In genomic region chr14:119098851-119099569, GRCm38 (mm10) we compare ENCODE assay signal across 8 mouse cellular contexts. TPM values are rescaled to one million over a fixed set of nuclear protein-coding genes. Genes with fewer than 3 reads are reported as not detected.
A peak's percentile ranks its signal among the peaks of the same experiment; 100 is the strongest.
DNase-seq lines count a peak whose midpoint lies in the region; ATAC-seq and TF ChIP-seq lines count a peak whose summit lies in the region.

TSS of gene Uggt2 (minus strand) at chr14:119099430.

- H3K36me3 ChIP-seq in heart, embryonic 10.5 days, result peaks cover 5% of the 10 kb centered on the region; the same call in 1 of the 2 replicates
- peaks cover 7% of the 10 kb centered on the region for H3K36me3 ChIP-seq in kidney, embryonic 15.5 days
- peaks cover 9% of the 10 kb centered on the region for H3K36me3 ChIP-seq in limb, embryonic 13.5 days
- peaks cover 6% of the 10 kb centered on the region; the same call in 1 of the 2 replicates for H3K36me3 ChIP-seq in midbrain, embryonic 13.5 days
- H3K36me3 ChIP-seq in stomach, embryonic 15.5 days, result no peaks in the 10 kb centered on the region

- no peak for TF ChIP-seq POLR2A in bone marrow, adult 2 months (IDR thresholded peaks at IDR 0.05; ENCODE audit: borderline replicate concordance, control insufficient read depth, low read depth, low read length)
- peak; percentile 90 for TF ChIP-seq POLR2A in embryonic fibroblast, embryonic 13.5 days (IDR thresholded peaks at IDR 0.05; ENCODE audit: low read depth, low read length)

- no peaks in the 10 kb centered on the region for H3K27me3 ChIP-seq in heart, embryonic 10.5 days (ENCODE audit: insufficient read depth, poor library complexity, severe bottlenecking)
- no peaks in the 10 kb centered on the region for H3K27me3 ChIP-seq in kidney, embryonic 15.5 days
- H3K27me3 ChIP-seq in limb, embryonic 13.5 days, result no peaks in the 10 kb centered on the region
- no peaks in the 10 kb centered on the region for H3K27me3 ChIP-seq in midbrain, embryonic 13.5 days
- H3K27me3 ChIP-seq in stomach, embryonic 15.5 days (replicated peaks), result no peaks in the 10 kb centered on the region

- no peak for TF ChIP-seq CTCF in bone marrow, adult 2 months (IDR thresholded peaks at IDR 0.05; ENCODE audit: control insufficient read depth, insufficient read depth, low read length)
- TF ChIP-seq CTCF in embryonic fibroblast, embryonic 13.5 days (IDR thresholded peaks at IDR 0.05; ENCODE audit: borderline replicate concordance, insufficient read depth, low read length), result peak; percentile 86

- peak; percentile 85 for DNase-seq in 3134 (ENCODE audit: extremely low read depth, insufficient read length, low spot score)
- DNase-seq in heart, embryonic 10.5 days (ENCODE audit: low spot score), result peak; percentile 91

- H3K4me1 ChIP-seq in bone marrow, adult 2 months (ENCODE audit: control insufficient read depth, insufficient read depth, low read length), result no peaks in the 10 kb centered on the region
- H3K4me1 ChIP-seq in embryonic fibroblast, embryonic 13.5 days (ENCODE audit: control insufficient read depth, insufficient read depth, low read length), result no peaks in the 10 kb centered on the region
- peaks cover 10% of the 10 kb centered on the region; the same call in 1 of the 2 replicates for H3K4me1 ChIP-seq in heart, embryonic 10.5 days
- peaks cover 14% of the 10 kb centered on the region for H3K4me1 ChIP-seq in kidney, embryonic 15.5 days
- peaks cover 17% of the 10 kb centered on the region for H3K4me1 ChIP-seq in limb, embryonic 13.5 days
- peaks cover 23% of the 10 kb centered on the region for H3K4me1 ChIP-seq in midbrain, embryonic 13.5 days (replicated peaks)
- H3K4me1 ChIP-seq in stomach, embryonic 15.5 days, result peaks cover 3% of the 10 kb centered on the region; the same call in 1 of the 2 replicates

- H3K4me2 ChIP-seq in kidney, embryonic 15.5 days, result peak within 1 kb of the TSS; percentile 92
- H3K4me2 ChIP-seq in limb, embryonic 13.5 days (replicated peaks), result peak within 1 kb of the TSS; percentile 81
- peak within 1 kb of the TSS; percentile 66 for H3K4me2 ChIP-seq in midbrain, embryonic 13.5 days (replicated peaks)
- peak within 1 kb of the TSS; percentile 95 for H3K4me2 ChIP-seq in stomach, embryonic 15.5 days

- no peaks in the 10 kb centered on the region for H3K9me3 ChIP-seq in heart, embryonic 10.5 days
- H3K9me3 ChIP-seq in kidney, embryonic 15.5 days (replicated peaks), result no peaks in the 10 kb centered on the region
- no peaks in the 10 kb centered on the region for H3K9me3 ChIP-seq in limb, embryonic 13.5 days
- H3K9me3 ChIP-seq in midbrain, embryonic 13.5 days, result no peaks in the 10 kb centered on the region
- H3K9me3 ChIP-seq in stomach, embryonic 15.5 days, result no peaks in the 10 kb centered on the region

- no peak within 1 kb of the TSS; the same call in 1 of the 2 replicates for H3K27ac ChIP-seq in bone marrow, adult 2 months (ENCODE audit: control insufficient read depth, insufficient read depth, low read depth, low read length, poor library complexity)
- no peak within 1 kb of the TSS for H3K27ac ChIP-seq in embryonic fibroblast, embryonic 13.5 days (ENCODE audit: insufficient read depth, low read length)
- H3K27ac ChIP-seq in heart, embryonic 10.5 days, result peak within 1 kb of the TSS; percentile 93
- peak within 1 kb of the TSS; percentile 85 for H3K27ac ChIP-seq in kidney, embryonic 15.5 days
- H3K27ac ChIP-seq in limb, embryonic 13.5 days, result peak within 1 kb of the TSS; percentile 88
- peak within 1 kb of the TSS; percentile 87 for H3K27ac ChIP-seq in midbrain, embryonic 13.5 days
- H3K27ac ChIP-seq in stomach, embryonic 15.5 days, result peak within 1 kb of the TSS; percentile 46

- 3% methylated on average over 72 of the region's 72 CpGs for WGBS in bone marrow, adult 2 months
- WGBS in heart, embryonic 10.5 days, result under 1% methylated on average over 72 of the region's 72 CpGs
- under 1% methylated on average over 68 of the region's 72 CpGs for WGBS in kidney, embryonic 15.5 days
- under 1% methylated on average over 72 of the region's 72 CpGs for WGBS in limb, embryonic 13.5 days
- WGBS in midbrain, embryonic 13.5 days, result under 1% methylated on average over 69 of the region's 72 CpGs
- under 1% methylated on average over 72 of the region's 72 CpGs for WGBS in stomach, embryonic 15.5 days

- ATAC-seq in kidney, embryonic 15.5 days (replicated peaks; ENCODE audit: low FRiP score), result peak; percentile 96
- peak; percentile 95 for ATAC-seq in limb, embryonic 13.5 days (ENCODE audit: low FRiP score, low read depth)
- peak; percentile 97 for ATAC-seq in midbrain, embryonic 13.5 days
- ATAC-seq in stomach, embryonic 15.5 days (ENCODE audit: insufficient read depth, low FRiP score, low read depth), result peak; percentile 88

- peak within 1 kb of the TSS; percentile 30 for H3K4me3 ChIP-seq in bone marrow, adult 2 months (replicated peaks; ENCODE audit: control insufficient read depth, low read depth, low read length)
- H3K4me3 ChIP-seq in embryonic fibroblast, embryonic 13.5 days (ENCODE audit: insufficient read depth, low read length), result peak within 1 kb of the TSS; percentile 62
- peak within 1 kb of the TSS; percentile 95 for H3K4me3 ChIP-seq in heart, embryonic 10.5 days
- peak within 1 kb of the TSS; percentile 89 for H3K4me3 ChIP-seq in kidney, embryonic 15.5 days (replicated peaks)
- peak within 1 kb of the TSS; percentile 86 for H3K4me3 ChIP-seq in limb, embryonic 13.5 days
- peak within 1 kb of the TSS; percentile 75 for H3K4me3 ChIP-seq in midbrain, embryonic 13.5 days (replicated peaks)
- H3K4me3 ChIP-seq in stomach, embryonic 15.5 days (replicated peaks), result peak within 1 kb of the TSS; percentile 79

- peak within 1 kb of the TSS; percentile 81 for H3K9ac ChIP-seq in kidney, embryonic 15.5 days
- peak within 1 kb of the TSS; percentile 91 for H3K9ac ChIP-seq in limb, embryonic 13.5 days
- H3K9ac ChIP-seq in midbrain, embryonic 13.5 days (replicated peaks), result peak within 1 kb of the TSS; percentile 95
- peak within 1 kb of the TSS; percentile 86 for H3K9ac ChIP-seq in stomach, embryonic 15.5 days

RNA-seq across cellular contexts. Expression of gene Uggt2, which starts in this region (rescaled TPM):
- polyA plus RNA-seq in bone marrow, adult 2 months (2011; ENCODE audit: insufficient read depth, insufficient read length, low replicate concordance, missing spikeins), result 1.2 and 1.6 TPM in 2 replicates
- 34.1 and 34.2 TPM in 2 replicates for polyA plus RNA-seq in embryonic fibroblast, embryonic 13.5 days (2011; ENCODE audit: insufficient read length, low read depth, missing spikeins)
- 11.2 and 11.6 TPM in 2 replicates for polyA plus RNA-seq in heart, embryonic 10.5 days (2016; fragmentation: Nextera tagmentation; extraction: Ambion mirVana)
- 12.7 and 13.3 TPM in 2 replicates for polyA plus RNA-seq in kidney, embryonic 15.5 days (2015; fragmentation: Nextera tagmentation; extraction: Ambion mirVana)
- polyA plus RNA-seq in limb, embryonic 13.5 days (2015; fragmentation: Nextera tagmentation; extraction: Ambion mirVana), result 21.1 and 21.3 TPM in 2 replicates
- 20.1 and 20.8 TPM in 2 replicates for polyA plus RNA-seq in midbrain, embryonic 13.5 days (2015; fragmentation: Nextera tagmentation; extraction: Ambion mirVana)
- 8.8 and 11.7 TPM in 2 replicates for polyA plus RNA-seq in stomach, embryonic 15.5 days (2015; fragmentation: Nextera tagmentation; extraction: Ambion mirVana)

Comparison
In these comparisons a context has a peak if more than half of its experiments do, and no peak if none do; other contexts are left out.
1. H3K27ac ChIP-seq: peak in heart, embryonic 10.5 days (single experiment), kidney, embryonic 15.5 days (single experiment), limb, embryonic 13.5 days (single experiment), midbrain, embryonic 13.5 days (single experiment) and stomach, embryonic 15.5 days (single experiment); none in bone marrow, adult 2 months (single experiment) and embryonic fibroblast, embryonic 13.5 days (single experiment).
2. H3K4me3 ChIP-seq: peak in every context shown above with its lines; median percentile 95 in heart, embryonic 10.5 days; 89 in kidney, embryonic 15.5 days; 86 in limb, embryonic 13.5 days; 79 in stomach, embryonic 15.5 days; 75 in midbrain, embryonic 13.5 days; 62 in embryonic fibroblast, embryonic 13.5 days; 30 in bone marrow, adult 2 months.
3. Peak in every context shown above with its lines, with median percentiles within 50 percentile points of each other: ATAC-seq, H3K4me2 ChIP-seq and H3K9ac ChIP-seq.